Mouse (Mus musculus): ENCODE measurements around the gene Tns1.

Tns1 gene

GRCm38 (mm10) chr1:73951178-73951577, 173.1 kb downstream of the Tns1 start:
- no peak for DNase-seq

GRCm38 (mm10) chr1:73948757-73949156, 175.5 kb downstream of the Tns1 start:
- DNase-seq = no peak

- no peak for DNase-seq
Observed at GRCm38 (mm10) chr1:73947525-73948304, 176.5 kb downstream of the Tns1 start.

GRCm38 (mm10) chr1:73946701-73947100, 177.5 kb downstream of the Tns1 start:
- no peak for DNase-seq

- DNase-seq = no peak
Observed at GRCm38 (mm10) chr1:73944393-73944792, 179.9 kb downstream of the Tns1 start.

- DNase-seq = no peak
Observed at GRCm38 (mm10) chr1:73943667-73944289, 180.5 kb downstream of the Tns1 start.

- DNase-seq = no peak
Observed at GRCm38 (mm10) chr1:73943255-73943654, 181.0 kb downstream of the Tns1 start.

GRCm38 (mm10) chr1:73942243-73942642, 182.0 kb downstream of the Tns1 start:
- DNase-seq = no peak

- no peak for DNase-seq
Observed at GRCm38 (mm10) chr1:73941697-73942096, 182.6 kb downstream of the Tns1 start.

GRCm38 (mm10) chr1:73940491-73941204, 183.6 kb downstream of the Tns1 start:
- DNase-seq = no peak

- DNase-seq = no peak
Observed at GRCm38 (mm10) chr1:73938597-73938996, 185.7 kb downstream of the Tns1 start.

GRCm38 (mm10) chr1:73937805-73938204, 186.4 kb downstream of the Tns1 start:
- DNase-seq = no peak

- DNase-seq = no peak
Observed at GRCm38 (mm10) chr1:73936537-73936936, 187.7 kb downstream of the Tns1 start.

- DNase-seq = no peak
Observed at GRCm38 (mm10) chr1:73935442-73936080, 188.7 kb downstream of the Tns1 start.

GRCm38 (mm10) chr1:73933146-73933490, 191.1 kb downstream of the Tns1 start:
- no peak for DNase-seq

GRCm38 (mm10) chr1:73932421-73933145, 191.7 kb downstream of the Tns1 start:
- no peak for DNase-seq

- DNase-seq = no peak
Observed at GRCm38 (mm10) chr1:73931851-73932250, 192.4 kb downstream of the Tns1 start.

- no peak for DNase-seq
Observed at GRCm38 (mm10) chr1:73930411-73931134, 193.7 kb downstream of the Tns1 start.

GRCm38 (mm10) chr1:73929952-73930329, 194.3 kb downstream of the Tns1 start:
- no peak for DNase-seq

GRCm38 (mm10) chr1:73929211-73929951, 194.9 kb downstream of the Tns1 start:
- DNase-seq = no peak

- no peak for DNase-seq
Observed at GRCm38 (mm10) chr1:73928385-73928784, 195.9 kb downstream of the Tns1 start.
